Mouse (Mus musculus) bone marrow macrophage, adult 2 months (primary cell): ENCODE measurements around the gene Hivep3.

Experiments
- CTCF ChIP-seq: IDR thresholded peaks from 2 replicates; pipeline ENCODE4 v1.5.1; 2012; ENCODE audit warnings: low read depth, mild to moderate bottlenecking, low read length, moderate library complexity
- POLR2A ChIP-seq: IDR thresholded peaks from 2 replicates; pipeline ENCODE4 v1.6.1; 2012; ENCODE audit warnings: mild to moderate bottlenecking, low read depth, low read length, borderline replicate concordance

DNA sequence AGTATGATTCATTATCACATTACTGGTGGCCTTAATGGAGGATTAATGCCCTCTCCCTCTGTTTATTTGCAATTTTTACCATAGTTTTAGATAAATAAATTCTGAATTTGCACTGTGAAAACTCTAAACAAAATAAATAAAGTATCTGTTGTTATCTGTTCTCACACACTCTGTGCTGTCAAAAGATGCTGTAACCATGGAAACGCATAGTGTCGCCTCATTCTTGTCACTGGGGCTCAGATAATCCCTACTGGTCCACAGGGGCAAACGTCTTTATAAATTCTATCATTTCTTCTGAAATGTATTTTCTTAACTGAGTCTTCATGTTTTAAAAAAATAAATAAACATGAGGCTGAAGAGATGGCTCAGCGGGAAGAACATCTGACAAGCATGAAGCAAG is 23.4 kb upstream of the Hivep3 start:
- TF ChIP-seq CTCF (no peak), POLR2A (no peak)
